Mouse (Mus musculus): ENCODE results near the gene Slc38a4.

GRCm38 (mm10) chr15:96969792-96970191 is 86.0 kb downstream of the Slc38a4 start:
- TF ChIP-seq CTCF (IDR thresholded peaks at IDR 0.05; ENCODE audit: low read depth, low read length) (no peak), POLR2A (IDR thresholded peaks at IDR 0.05; ENCODE audit: borderline replicate concordance, low read depth, low read length) (no peak)
